Mouse (Mus musculus): ENCODE results near the gene Mdga2. TPM values are rescaled to one million over a fixed set of nuclear protein-coding genes. Genes with fewer than 3 reads are reported as not detected.
A peak's percentile ranks its signal among the peaks of the same experiment; 100 is the strongest.

The Mdga2 gene
- polyA plus RNA-seq, 1 experiment from 2014 or later, result 25.0 TPM

DNA sequence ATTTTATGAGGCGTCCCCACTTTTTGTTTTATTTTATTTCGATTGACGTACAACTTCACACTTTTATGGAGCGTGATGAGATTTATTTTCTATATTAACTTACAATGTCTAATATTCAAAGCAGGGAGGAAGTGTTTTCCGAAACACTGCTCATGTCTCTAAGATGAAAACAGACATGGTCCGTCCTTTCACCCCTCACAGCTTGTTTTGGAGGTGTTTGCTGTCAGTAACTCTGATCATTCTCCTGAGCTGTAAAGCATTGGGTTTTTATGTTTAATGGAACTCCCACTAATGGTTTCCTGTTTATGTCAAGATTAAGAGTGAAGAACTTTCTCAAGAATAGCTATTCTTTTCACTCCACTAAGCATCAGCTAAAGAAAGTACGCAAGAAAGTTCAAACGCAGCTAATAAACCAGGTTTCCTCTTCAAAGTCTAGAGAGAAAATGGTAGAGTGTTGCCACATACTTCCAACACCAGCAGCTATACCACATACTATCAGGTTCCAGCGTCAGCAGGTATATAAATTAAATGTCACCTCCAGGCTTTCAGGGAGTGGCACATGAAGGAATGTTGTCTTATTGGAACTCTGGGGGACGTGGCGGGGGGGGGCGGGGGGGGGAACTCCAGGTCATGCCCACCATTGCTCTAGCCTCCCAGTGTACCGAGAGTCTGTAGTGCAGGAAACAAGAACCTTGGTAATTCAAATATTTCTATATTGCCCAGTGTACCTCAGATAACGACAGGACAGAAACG is 186.7 kb downstream of the Mdga2 start:
- Histone ChIP-seq H3K27ac (replicated peaks) (no peak overlapping the region), H3K9me3 (no peaks in the 10 kb centered on the region), H3K4me3 (no peak overlapping the region), H3K9ac (replicated peaks) (no peak overlapping the region), H3K4me2 (replicated peaks) (no peak overlapping the region), H3K27me3 (no peaks in the 10 kb centered on the region), H3K36me3 (no peaks in the 10 kb centered on the region), H3K4me1 (no peaks in the 10 kb centered on the region)
- no peak for ATAC-seq (replicated peaks)
- WGBS, result 87% methylated on average over 15 of the region's 15 CpGs

GRCm38 (mm10) chr12:67017192-67017591 is 205.2 kb downstream of the Mdga2 start:
- no peak for ATAC-seq (replicated peaks)
- Histone ChIP-seq H3K4me3 (no peak overlapping the region), H3K27me3 (no peaks in the 10 kb centered on the region), H3K4me1 (no peaks in the 10 kb centered on the region), H3K36me3 (no peaks in the 10 kb centered on the region), H3K9ac (replicated peaks) (no peak overlapping the region), H3K4me2 (replicated peaks) (no peak overlapping the region), H3K9me3 (no peaks in the 10 kb centered on the region), H3K27ac (replicated peaks) (no peak overlapping the region)
- WGBS, result 78% methylated on average over 3 of the region's 3 CpGs

GRCm38 (mm10) chr12:67011368-67011767 is 211.0 kb downstream of the Mdga2 start:
- Histone ChIP-seq H3K9me3 (no peaks in the 10 kb centered on the region), H3K9ac (replicated peaks) (no peak overlapping the region), H3K4me3 (no peak overlapping the region), H3K4me2 (replicated peaks) (no peak overlapping the region), H3K27me3 (no peaks in the 10 kb centered on the region), H3K4me1 (peaks cover 6% of the 10 kb centered on the region), H3K27ac (replicated peaks) (peak overlapping the region; percentile 25), H3K36me3 (no peaks in the 10 kb centered on the region)
- ATAC-seq (replicated peaks), result peak; percentile 85
- WGBS, result 33% methylated on average over 4 of the region's 4 CpGs

DNA sequence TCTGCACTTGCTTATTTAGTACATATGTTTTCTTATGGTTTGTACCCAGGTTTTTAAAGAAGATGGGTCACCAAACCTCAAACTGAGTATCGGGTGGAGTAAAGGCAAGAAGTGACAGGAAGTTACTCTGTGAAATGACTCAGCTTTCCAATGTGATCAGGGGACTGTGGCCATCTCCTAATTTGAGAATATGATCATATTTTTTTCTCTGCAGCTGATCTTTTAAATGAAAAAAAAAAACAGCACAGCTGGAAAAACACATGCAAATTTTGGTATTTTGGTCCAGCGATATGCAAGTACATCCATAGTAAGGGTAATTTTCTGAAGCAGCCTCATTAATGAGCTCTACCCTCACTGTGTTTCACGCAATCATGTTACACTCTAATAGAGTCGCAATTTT is 212.0 kb downstream of the Mdga2 start:
- Histone ChIP-seq H3K4me3 (no peak overlapping the region), H3K9ac (replicated peaks) (no peak overlapping the region), H3K4me1 (peaks cover 6% of the 10 kb centered on the region), H3K36me3 (no peaks in the 10 kb centered on the region), H3K4me2 (replicated peaks) (no peak overlapping the region), H3K9me3 (no peaks in the 10 kb centered on the region), H3K27ac (replicated peaks) (no peak overlapping the region), H3K27me3 (no peaks in the 10 kb centered on the region)
- WGBS, result 87% methylated on average over 4 of the region's 4 CpGs
- ATAC-seq (replicated peaks), result no peak

DNA sequence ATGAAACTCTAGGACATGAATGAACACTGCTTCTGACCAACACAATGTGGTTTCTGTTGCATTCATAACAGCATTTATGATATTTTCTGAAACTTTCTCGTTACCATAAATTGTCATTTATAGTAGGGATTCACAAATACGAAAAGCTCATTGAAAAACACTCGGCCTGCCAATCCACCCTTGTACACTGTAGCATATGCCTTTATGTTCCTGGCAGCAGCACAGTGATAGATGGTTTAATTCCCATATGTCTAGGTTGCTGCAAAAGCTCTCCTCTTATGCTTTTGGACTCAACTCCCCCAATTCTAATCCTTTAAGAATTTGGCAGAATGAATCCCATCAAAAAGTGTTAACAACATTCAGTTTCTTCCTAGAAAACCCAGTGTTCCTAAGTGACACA is 213.2 kb downstream of the Mdga2 start:
- Histone ChIP-seq H3K36me3 (no peaks in the 10 kb centered on the region), H3K9ac (replicated peaks) (no peak overlapping the region), H3K4me2 (replicated peaks) (no peak overlapping the region), H3K27me3 (no peaks in the 10 kb centered on the region), H3K9me3 (no peaks in the 10 kb centered on the region), H3K4me3 (no peak overlapping the region), H3K27ac (replicated peaks) (peak overlapping the region; percentile 56; the same call in 1 of the 2 replicates), H3K4me1 (peaks cover 6% of the 10 kb centered on the region)
- peak; percentile 83; the same call in 1 of the 2 replicates for ATAC-seq (replicated peaks)
- 60% methylated on average over 3 of the region's 3 CpGs for WGBS

- Histone ChIP-seq H3K27ac (replicated peaks) (no peak overlapping the region), H3K27me3 (no peaks in the 10 kb centered on the region), H3K36me3 (no peaks in the 10 kb centered on the region), H3K4me1 (no peaks in the 10 kb centered on the region), H3K4me2 (replicated peaks) (no peak overlapping the region), H3K4me3 (no peak overlapping the region), H3K9me3 (no peaks in the 10 kb centered on the region), H3K9ac (replicated peaks) (no peak overlapping the region)
- no peak for ATAC-seq (replicated peaks)
- 56% methylated on average over 3 of the region's 3 CpGs for WGBS
These were observed 268.2 kb downstream of the Mdga2 start for GRCm38 (mm10) chr12:66954129-66954528.

DNA sequence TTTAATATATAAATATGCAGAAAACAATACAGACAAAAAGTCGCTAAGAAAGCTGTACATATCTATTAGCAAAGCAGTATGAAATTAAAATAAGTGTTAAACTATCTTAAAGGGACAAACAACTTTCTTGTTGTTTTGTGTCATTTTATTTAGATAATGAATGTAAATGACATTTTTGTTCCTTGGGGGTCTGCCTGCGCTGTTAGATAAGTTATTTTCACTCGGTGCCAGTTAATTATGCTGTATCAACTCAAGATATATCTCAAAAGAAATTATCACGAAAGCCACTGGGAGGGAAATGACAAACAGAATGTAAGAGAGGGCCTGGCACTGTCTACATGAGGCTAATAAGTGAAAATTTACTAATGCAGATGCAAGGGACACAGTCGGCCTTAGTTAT is 306.6 kb downstream of the Mdga2 start:
- no peak overlapping the region for H3K27ac ChIP-seq (replicated peaks)
- no peaks in the 10 kb centered on the region for H3K4me1 ChIP-seq
- 89% methylated on average over 5 of the region's 5 CpGs for WGBS
- H3K9me3 ChIP-seq, result no peaks in the 10 kb centered on the region
- H3K27me3 ChIP-seq, result no peaks in the 10 kb centered on the region
- no peak overlapping the region for H3K4me2 ChIP-seq (replicated peaks)
- ATAC-seq (replicated peaks), result no peak
- no peak overlapping the region for H3K9ac ChIP-seq (replicated peaks)
- H3K4me3 ChIP-seq, result no peak overlapping the region
- H3K36me3 ChIP-seq, result no peaks in the 10 kb centered on the region

- H3K4me3 ChIP-seq, result no peak overlapping the region
- no peak overlapping the region for H3K27ac ChIP-seq (replicated peaks)
- H3K4me1 ChIP-seq, result no peaks in the 10 kb centered on the region
- H3K36me3 ChIP-seq, result no peaks in the 10 kb centered on the region
- H3K9me3 ChIP-seq, result no peaks in the 10 kb centered on the region
- no peak for ATAC-seq (replicated peaks)
- H3K4me2 ChIP-seq (replicated peaks), result no peak overlapping the region
- no peaks in the 10 kb centered on the region for H3K27me3 ChIP-seq
- WGBS, result 56% methylated on average over 4 of the region's 4 CpGs
- no peak overlapping the region for H3K9ac ChIP-seq (replicated peaks)
These were observed 323.0 kb downstream of the Mdga2 start for GRCm38 (mm10) chr12:66899366-66899765.

GRCm38 (mm10) chr12:66896790-66897189 is 325.6 kb downstream of the Mdga2 start:
- Histone ChIP-seq H3K4me1 (no peaks in the 10 kb centered on the region), H3K9ac (replicated peaks) (no peak overlapping the region), H3K36me3 (no peaks in the 10 kb centered on the region), H3K4me3 (no peak overlapping the region), H3K9me3 (no peaks in the 10 kb centered on the region), H3K27me3 (no peaks in the 10 kb centered on the region), H3K27ac (replicated peaks) (no peak overlapping the region), H3K4me2 (replicated peaks) (no peak overlapping the region)
- ATAC-seq (replicated peaks), result no peak
- WGBS, result 96% methylated on average over 3 of the region's 3 CpGs

- H3K4me3 ChIP-seq, result no peak overlapping the region
- H3K27me3 ChIP-seq, result no peaks in the 10 kb centered on the region
- no peak overlapping the region for H3K9ac ChIP-seq (replicated peaks)
- 63% methylated on average over 3 of the region's 3 CpGs for WGBS
- H3K36me3 ChIP-seq, result no peaks in the 10 kb centered on the region
- peaks cover 18% of the 10 kb centered on the region for H3K4me1 ChIP-seq
- ATAC-seq (replicated peaks), result no peak
- no peaks in the 10 kb centered on the region for H3K9me3 ChIP-seq
- peak overlapping the region; percentile 53; the same call in 1 of the 2 replicates for H3K27ac ChIP-seq (replicated peaks)
- H3K4me2 ChIP-seq (replicated peaks), result no peak overlapping the region
These were observed 332.1 kb downstream of the Mdga2 start for GRCm38 (mm10) chr12:66890296-66890695.

GRCm38 (mm10) chr12:66889276-66889675 is 333.1 kb downstream of the Mdga2 start:
- H3K36me3 ChIP-seq, result no peaks in the 10 kb centered on the region
- peak; percentile 81 for ATAC-seq (replicated peaks)
- no peak overlapping the region for H3K27ac ChIP-seq (replicated peaks)
- no peaks in the 10 kb centered on the region for H3K9me3 ChIP-seq
- no peak overlapping the region for H3K4me3 ChIP-seq
- no peak overlapping the region for H3K4me2 ChIP-seq (replicated peaks)
- no peaks in the 10 kb centered on the region for H3K27me3 ChIP-seq
- H3K9ac ChIP-seq (replicated peaks), result no peak overlapping the region
- 50% methylated on average over 3 of the region's 3 CpGs for WGBS
- H3K4me1 ChIP-seq, result peaks cover 18% of the 10 kb centered on the region

GRCm38 (mm10) chr12:66888636-66889035 is 333.7 kb downstream of the Mdga2 start:
- Histone ChIP-seq H3K4me1 (peaks cover 18% of the 10 kb centered on the region), H3K9me3 (no peaks in the 10 kb centered on the region), H3K4me3 (no peak overlapping the region), H3K4me2 (replicated peaks) (no peak overlapping the region), H3K27me3 (no peaks in the 10 kb centered on the region), H3K27ac (replicated peaks) (peak overlapping the region; percentile 29; the same call in 1 of the 2 replicates), H3K9ac (replicated peaks) (no peak overlapping the region), H3K36me3 (no peaks in the 10 kb centered on the region)
- 25% methylated on average over 1 of the region's 1 CpGs for WGBS
- ATAC-seq (replicated peaks), result peak; percentile 52

DNA sequence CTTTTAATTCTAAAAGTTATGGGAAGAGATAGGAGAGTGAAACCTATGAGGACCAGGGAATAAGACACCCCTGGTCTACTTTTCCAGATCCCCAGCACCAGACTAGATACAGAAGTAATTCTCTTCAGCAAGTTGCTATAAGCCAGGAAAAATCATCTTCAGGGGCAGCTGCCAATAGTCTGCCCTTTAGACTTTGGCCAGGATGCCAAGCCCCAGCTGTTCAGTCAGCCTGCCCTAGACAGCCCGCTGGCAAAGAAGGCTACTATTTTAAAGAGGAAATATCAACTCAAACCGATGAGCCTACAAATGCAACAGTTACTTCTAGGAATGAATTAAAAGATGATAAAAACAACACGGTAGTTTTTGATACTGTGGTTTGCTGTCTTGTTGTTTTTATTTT is 356.1 kb downstream of the Mdga2 start:
- Histone ChIP-seq H3K36me3 (no peaks in the 10 kb centered on the region), H3K9me3 (no peaks in the 10 kb centered on the region), H3K27ac (replicated peaks) (no peak overlapping the region), H3K27me3 (no peaks in the 10 kb centered on the region), H3K4me1 (no peaks in the 10 kb centered on the region), H3K4me3 (no peak overlapping the region), H3K9ac (replicated peaks) (no peak overlapping the region), H3K4me2 (replicated peaks) (no peak overlapping the region)
- ATAC-seq (replicated peaks), result no peak
- 83% methylated on average over 3 of the region's 3 CpGs for WGBS
